Mouse (Mus musculus): ENCODE measurements at regions not wholly inside any gene's neighbourhood (a gene's known extent, or its start where the extent isn't known, plus 50 kb on each side); places are given as distances from the start of the nearest gene placed in this dataset.

GRCm38 (mm10) chr14:54074659-54075058 is 179.2 kb downstream of the Dad1 start:
- TF ChIP-seq EP300 (IDR thresholded peaks at IDR 0.05; ENCODE audit: low read length) (no peak), CHD2 (IDR thresholded peaks at IDR 0.05; ENCODE audit: low read length) (no peak), POLR2A (IDR thresholded peaks at IDR 0.05; ENCODE audit: low read depth, low read length) (no peak), CTCF (conservative IDR thresholded peaks at IDR 0.05 in 1 of 2, IDR thresholded peaks at IDR 0.05 in 1 of 2; ENCODE audit: low read depth in 2 of 2, low read length in 2 of 2) (no peak), USF1 (IDR thresholded peaks at IDR 0.05; ENCODE audit: low read depth, low read length) (no peak), MAFK (IDR thresholded peaks at IDR 0.05; ENCODE audit: insufficient replicate concordance, low read length) (no peak), POLR2AphosphoS2 (IDR thresholded peaks at IDR 0.05; ENCODE audit: low read depth, low read length) (no peak), NRF1 (IDR thresholded peaks at IDR 0.05; ENCODE audit: low read depth, low read length) (no peak), MAZ (IDR thresholded peaks at IDR 0.05; ENCODE audit: low read depth, low read length) (no peak), ZNF384 (IDR thresholded peaks at IDR 0.05; ENCODE audit: low read depth, low read length) (no peak), MYC (IDR thresholded peaks at IDR 0.05; ENCODE audit: low read depth, low read length) (no peak)
